Mouse (Mus musculus) brown adipose tissue, adult 24 weeks (tissue): ENCODE measurements around the gene Dusp27. TPM values are rescaled to one million over a fixed set of nuclear protein-coding genes. Genes with fewer than 3 reads are reported as not detected.
A peak's percentile ranks its signal among the peaks of the same experiment; 100 is the strongest.

ENCODE experiments used
- H3K27ac ChIP-seq: fragments of 200-500 bp; replicated peaks from 2 replicates; pipeline ENCODE4 v1.5.1; 2012; ENCODE audit warnings: low read depth, mild to moderate bottlenecking, low read length
- H3K4me1 ChIP-seq: fragments of 200-500 bp; 2 replicates; pipeline ENCODE4 v1.6.1; 2012; ENCODE audit warnings: low read length, mixed read lengths; ENCODE audit not compliant: control insufficient read depth, insufficient read depth, insufficient read length
- H3K4me3 ChIP-seq: fragments of 200-500 bp; 2 replicates; pipeline ENCODE4 v1.5.1; 2012; ENCODE audit warnings: low read depth, mild to moderate bottlenecking, low read length, moderate library complexity; ENCODE audit not compliant: insufficient read depth
- polyA plus RNA-seq: library from polyadenylated mRNA; stranded (reverse); fragments of >200 nt; gene quantifications from 2 replicates; pipeline ENCODE4 v1.2.4, GENCODE M21; 2012; ENCODE audit not compliant: missing spikeins, insufficient read depth, insufficient read length

The Dusp27 gene
- polyA plus RNA-seq, 1 experiment = 0.44 TPM

GRCm38 (mm10) chr1:166048230-166048911, 79.4 kb downstream of the Dusp27 start:
- Histone ChIP-seq H3K27ac (no peak overlapping the region), H3K4me3 (peak overlapping the region; percentile 52), H3K4me1 (peaks cover 4% of the 10 kb centered on the region; the same call in 1 of the 2 replicates)

Other genes starting within 250 kb of the Dusp27 start
- 3.7 and 4.0 TPM in 2 replicates for gene Pou2f1, start 125.2 kb downstream of the Dusp27 start, polyA plus RNA-seq
- not detected in 2 replicates for gene Gpa33, start 2.3 kb upstream of the Dusp27 start, polyA plus RNA-seq
- not detected in 2 replicates for gene Mael, start 110.8 kb upstream of the Dusp27 start, polyA plus RNA-seq
- gene Ildr2, start 126.2 kb upstream of the Dusp27 start, polyA plus RNA-seq = 0.54 and 2.0 TPM in 2 replicates